Mouse (Mus musculus) brain, embryonic 14.5 days (tissue): ENCODE measurements around the gene Tgfbr2.

ENCODE experiments used
- CTCF ChIP-seq: fragments of 200-500 bp; IDR thresholded peaks from 2 replicates; pipeline ENCODE4 v1.5.1; 2012; ENCODE audit warnings: inconsistent platforms, mild to moderate bottlenecking, moderate library complexity, borderline replicate concordance; ENCODE audit not compliant: insufficient read depth, insufficient read length; ENCODE audit errors: extremely low read depth
- POLR2A ChIP-seq: fragments of 200-500 bp; IDR thresholded peaks from 2 replicates; pipeline ENCODE4 v1.6.1; 2012; ENCODE audit warnings: mild to moderate bottlenecking, inconsistent platforms, borderline replicate concordance; ENCODE audit not compliant: poor library complexity, insufficient read depth, insufficient read length, severe bottlenecking; ENCODE audit errors: extremely low read depth

GRCm38 (mm10) chr9:116150725-116151396, 24.3 kb downstream of the Tgfbr2 start:
- TF ChIP-seq POLR2A: no peak
- TF ChIP-seq CTCF: no peak
